Mouse (Mus musculus) cortical plate, adult 2 months (tissue): ENCODE results near the gene Nanp. TPM values are rescaled to one million over a fixed set of nuclear protein-coding genes. Genes with fewer than 3 reads are reported as not detected.

Source experiments
- H3K27ac ChIP-seq: fragments of 200-500 bp; 2 replicates; pipeline ENCODE4 v1.5.1; 2012; ENCODE audit warnings: low read length, control low read depth, inconsistent platforms; ENCODE audit not compliant: insufficient read depth
- H3K4me1 ChIP-seq: fragments of 200-500 bp; 2 replicates; pipeline ENCODE4 v1.6.1; 2011; ENCODE audit warnings: low read length; ENCODE audit not compliant: control insufficient read depth, insufficient read depth
- H3K4me3 ChIP-seq: fragments of 200-500 bp; 2 replicates; pipeline ENCODE4 v1.5.1; 2011; ENCODE audit warnings: mild to moderate bottlenecking, low read length, control low read depth; ENCODE audit not compliant: insufficient read depth
- CTCF ChIP-seq: fragments of 200-500 bp; IDR thresholded peaks from 2 replicates; pipeline ENCODE4 v1.5.1; 2011; ENCODE audit warnings: mild to moderate bottlenecking, control low read depth, low read length; ENCODE audit not compliant: insufficient read depth; ENCODE audit errors: extremely low read depth
- POLR2A ChIP-seq: fragments of 200-500 bp; IDR thresholded peaks from 2 replicates; pipeline ENCODE4 v1.6.1; 2011; ENCODE audit warnings: mild to moderate bottlenecking, low read length, control low read depth; ENCODE audit not compliant: insufficient read depth; ENCODE audit errors: extremely low read depth
- polyA plus RNA-seq: library from polyadenylated mRNA; depleted of rRNA; stranded (reverse); fragments of >200 nt; gene quantifications from 2 replicates; pipeline ENCODE4 v1.2.3, GENCODE M21; 2012; rRNA removed

The Nanp gene
- polyA plus RNA-seq: 19.7 and 20.5 TPM in 2 replicates

DNA sequence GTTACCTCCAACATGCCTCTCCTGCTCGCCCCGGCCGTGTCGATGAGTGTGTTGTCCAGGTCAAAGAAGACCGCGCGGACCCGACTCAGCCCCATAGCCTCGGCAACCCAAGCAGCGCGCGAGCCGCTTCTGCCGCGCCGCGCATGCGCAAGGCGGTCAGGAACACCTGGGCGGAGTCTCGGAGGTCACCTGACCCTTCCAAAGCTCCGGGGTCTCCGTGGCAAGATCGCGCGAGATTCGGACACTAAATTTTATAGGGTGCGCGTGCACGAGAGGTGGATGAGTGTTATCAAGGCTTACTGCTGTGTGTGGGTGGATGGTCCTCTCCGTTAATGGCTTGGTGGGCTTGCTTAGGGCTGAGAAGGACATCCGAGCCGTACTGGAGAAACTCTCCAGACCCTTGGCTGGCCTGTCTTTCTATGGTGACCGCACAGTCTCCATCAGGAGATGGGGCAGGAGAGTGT is at the start of gene Nanp, which contains the start of gene Ninl:
Gene Nanp, minus strand, starts transcription at position 167 of the 464 bp plus-strand sequence.
Gene Ninl, minus strand, starts transcription at position 151 of the 464 bp plus-strand sequence.
- peak within 1 kb of the TSS; percentile 97 for H3K4me3 ChIP-seq
- peak; percentile 56 for TF ChIP-seq POLR2A
- no peak for TF ChIP-seq CTCF
- H3K27ac ChIP-seq: peak within 1 kb of the TSS; percentile 95
- peaks cover 5% of the 10 kb centered on the region for H3K4me1 ChIP-seq

GRCm38 (mm10) chr2:151056637-151057036 is 17.4 kb upstream of the Nanp start:
- TF ChIP-seq POLR2A: no peak
- no peak for TF ChIP-seq CTCF
- Histone ChIP-seq H3K4me1 (no peaks in the 10 kb centered on the region), H3K4me3 (no peak overlapping the region), H3K27ac (no peak overlapping the region)

DNA sequence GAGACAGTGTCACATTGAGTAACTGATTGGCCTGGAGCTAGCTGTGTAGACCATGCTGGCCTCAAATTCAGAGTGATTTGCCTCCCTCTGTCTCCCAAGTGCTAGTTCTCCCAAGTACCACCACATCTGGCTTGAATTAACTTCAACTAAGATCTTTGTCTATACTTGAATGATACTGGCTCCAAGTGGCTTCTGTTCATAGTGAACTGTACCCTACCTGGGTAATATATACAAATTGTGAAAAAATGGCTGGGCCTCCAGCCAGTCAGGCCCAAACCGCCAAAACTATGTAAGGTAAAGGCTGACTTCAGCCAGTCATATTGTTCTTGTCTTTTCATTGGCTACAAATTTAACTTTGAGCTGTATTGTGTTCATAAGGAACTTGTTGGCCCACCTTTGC is 1.2 kb upstream of the Nanp start:
- TF ChIP-seq CTCF: no peak
- no peak for TF ChIP-seq POLR2A
- Histone ChIP-seq H3K27ac (no peak overlapping the region), H3K4me1 (peaks cover 5% of the 10 kb centered on the region), H3K4me3 (no peak overlapping the region)

GRCm38 (mm10) chr2:151039726-151040125 is 528 bp upstream of the Nanp start:
- H3K4me3 ChIP-seq: peak overlapping the region; percentile 97
- peaks cover 5% of the 10 kb centered on the region for H3K4me1 ChIP-seq
- peak overlapping the region; percentile 74 for H3K27ac ChIP-seq
- TF ChIP-seq POLR2A (no peak), CTCF (no peak)

DNA sequence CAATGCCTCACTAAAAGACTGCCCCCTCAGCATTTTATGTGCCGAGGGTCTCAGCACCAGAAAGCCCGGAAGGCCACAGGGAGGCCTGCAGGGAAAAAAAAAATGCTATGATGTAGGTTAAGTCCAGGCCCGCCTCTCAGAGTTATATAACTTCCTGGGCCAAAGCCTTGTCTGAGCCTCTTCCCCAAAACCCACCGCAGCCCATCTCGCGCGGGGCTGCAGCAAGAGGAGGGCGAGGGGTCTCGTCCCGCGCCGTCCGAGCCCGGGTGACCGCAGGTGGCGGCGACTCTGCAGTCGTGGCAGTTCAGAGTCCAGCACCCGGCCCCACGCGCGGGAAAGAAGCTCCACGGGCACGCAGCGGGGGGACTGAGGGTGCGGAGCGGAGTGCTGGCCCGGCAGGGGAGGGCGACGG is 381 bp downstream of the Nanp start:
- Histone ChIP-seq H3K4me3 (peak overlapping the region; percentile 97), H3K4me1 (peaks cover 5% of the 10 kb centered on the region), H3K27ac (peak overlapping the region; percentile 95)
- TF ChIP-seq POLR2A (no peak), CTCF (no peak)

DNA sequence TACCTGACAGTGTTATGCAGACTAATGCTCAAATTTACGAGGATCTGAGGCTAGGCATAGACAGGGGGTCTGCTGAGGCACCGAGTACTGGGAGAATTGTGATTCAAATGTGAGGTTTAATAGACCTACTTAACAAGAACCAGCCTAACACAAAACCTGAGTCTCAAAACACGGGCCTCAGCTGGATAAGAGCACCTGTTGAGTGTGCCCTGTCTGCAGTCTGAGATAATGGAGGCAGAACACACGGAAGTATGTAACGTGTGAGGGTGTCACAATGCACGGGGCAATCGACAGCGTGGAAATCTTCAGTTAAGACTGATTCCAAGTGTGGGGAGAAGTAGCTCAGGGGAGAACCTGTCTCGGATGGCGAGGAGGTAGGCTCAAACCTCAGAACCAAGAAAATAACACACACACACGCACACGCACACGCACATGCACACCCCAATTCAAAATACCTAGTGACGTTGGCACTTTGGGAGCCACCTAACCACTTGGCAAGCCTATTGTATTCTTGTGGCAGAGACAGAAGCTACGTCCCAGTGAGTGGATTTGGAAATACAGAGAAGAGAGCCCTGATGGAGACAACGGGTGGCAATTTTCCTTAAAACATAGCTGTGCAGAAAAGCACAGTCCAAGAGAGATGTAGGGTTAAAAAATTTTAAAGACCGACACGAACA is 1.2 kb downstream of the Nanp start:
- peak overlapping the region; percentile 97 for H3K4me3 ChIP-seq
- TF ChIP-seq POLR2A (no peak), CTCF (no peak)
- H3K27ac ChIP-seq: no peak overlapping the region
- peaks cover 5% of the 10 kb centered on the region for H3K4me1 ChIP-seq

- TF ChIP-seq CTCF: no peak
- TF ChIP-seq POLR2A: no peak
- Histone ChIP-seq H3K4me1 (peaks cover 5% of the 10 kb centered on the region), H3K4me3 (no peak overlapping the region; the same call in 1 of the 2 replicates), H3K27ac (no peak overlapping the region)
These were observed 1.9 kb downstream of the Nanp start for GRCm38 (mm10) chr2:151037292-151037691.

DNA sequence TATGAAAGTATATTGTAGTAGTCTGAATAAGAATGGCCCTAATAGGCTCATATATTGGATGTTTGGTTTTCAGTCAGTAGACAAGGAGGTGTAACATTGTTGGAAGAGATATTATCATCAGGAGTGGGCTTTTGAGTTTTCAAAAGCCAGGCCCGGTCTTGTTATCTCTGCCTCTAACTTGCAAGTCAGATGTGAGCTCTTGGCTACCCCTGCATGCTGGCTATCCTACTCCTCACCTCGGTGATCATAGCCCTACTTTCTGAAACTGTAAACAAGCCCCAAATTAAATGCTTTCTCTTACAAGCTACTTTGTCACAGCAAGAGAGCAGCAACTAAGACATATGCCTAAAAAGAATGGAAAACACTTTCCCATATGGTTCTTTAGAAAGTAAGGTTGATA is 2.5 kb downstream of the Nanp start:
- TF ChIP-seq CTCF: no peak
- TF ChIP-seq POLR2A: no peak
- Histone ChIP-seq H3K4me1 (peaks cover 5% of the 10 kb centered on the region), H3K4me3 (no peak overlapping the region), H3K27ac (no peak overlapping the region)

DNA sequence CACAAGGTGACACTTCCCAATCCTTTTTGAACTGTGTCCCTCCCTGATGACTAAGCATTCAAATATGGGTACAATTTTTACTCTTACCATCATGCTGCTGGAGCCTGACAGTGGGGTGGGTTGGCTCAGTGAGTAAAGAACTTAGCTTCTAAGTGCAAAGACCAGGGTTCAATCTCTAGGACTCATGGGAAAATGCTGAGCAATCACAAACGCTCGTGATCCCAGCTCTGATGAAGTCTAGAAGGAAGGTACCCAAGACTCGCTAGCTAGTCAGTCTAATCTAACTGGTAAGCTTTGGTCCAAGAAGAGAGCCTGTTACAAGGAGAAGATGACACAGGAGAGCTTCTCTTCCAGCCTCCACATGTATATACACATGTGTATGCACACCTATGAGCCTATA is 4.8 kb downstream of the Nanp start:
- Histone ChIP-seq H3K4me1 (peaks cover 5% of the 10 kb centered on the region), H3K4me3 (no peak overlapping the region), H3K27ac (no peak overlapping the region)
- TF ChIP-seq POLR2A (no peak), CTCF (no peak)

DNA sequence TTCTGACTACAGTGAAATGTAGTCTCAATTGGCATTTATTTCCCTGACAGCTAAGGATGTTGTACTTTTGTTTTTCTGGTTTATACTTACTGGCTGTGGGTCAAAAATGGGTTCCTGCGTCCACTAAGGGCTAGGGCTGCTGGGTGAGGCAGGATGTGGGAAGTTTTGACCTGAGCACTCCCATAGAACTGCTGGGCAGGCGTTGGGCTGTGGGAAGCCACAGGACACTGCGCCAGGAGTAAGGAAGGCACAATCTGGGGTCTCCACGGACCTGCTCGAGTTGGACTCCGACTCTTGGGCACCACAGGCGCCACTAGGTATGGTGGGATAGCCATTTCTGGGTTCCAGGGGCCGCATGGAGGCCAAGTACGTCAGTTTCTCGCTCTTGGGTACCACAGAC is 18.0 kb downstream of the Nanp start:
- Histone ChIP-seq H3K27ac (no peak overlapping the region), H3K4me1 (no peaks in the 10 kb centered on the region), H3K4me3 (no peak overlapping the region)
- TF ChIP-seq POLR2A: no peak
- TF ChIP-seq CTCF: no peak
